Mouse (Mus musculus): ENCODE data around the gene Dnm1.
A peak's percentile ranks its signal among the peaks of the same experiment; 100 is the strongest.
"Not testable (repeated sequence)": the region's sequence is repeated elsewhere in the genome, so short reads cannot be mapped to it uniquely, and the experiment has no call there.

Gene Dnm1

GRCm38 (mm10) chr2:32362274-32362673 is 9.1 kb upstream of the Dnm1 start:
- DNase-seq (ENCODE audit: low read depth, low spot score) = not testable (repeated sequence)

GRCm38 (mm10) chr2:32361437-32361836 is 8.3 kb upstream of the Dnm1 start:
- DNase-seq (ENCODE audit: low read depth, low spot score) = peak; percentile 70

- DNase-seq (ENCODE audit: low read depth, low spot score) = peak; percentile 73
These were observed 7.6 kb upstream of the Dnm1 start for GRCm38 (mm10) chr2:32360741-32361140.

- DNase-seq (ENCODE audit: low read depth, low spot score) = no peak
These were observed 5.2 kb upstream of the Dnm1 start for GRCm38 (mm10) chr2:32358381-32358780.

GRCm38 (mm10) chr2:32357710-32358109 is 4.6 kb upstream of the Dnm1 start:
- no peak for DNase-seq (ENCODE audit: low read depth, low spot score)

- DNase-seq (ENCODE audit: low read depth, low spot score) = no peak
These were observed 3.1 kb upstream of the Dnm1 start for GRCm38 (mm10) chr2:32356216-32356615.

- DNase-seq (ENCODE audit: low read depth, low spot score) = no peak
These were observed 1.3 kb upstream of the Dnm1 start for GRCm38 (mm10) chr2:32354336-32354895.

- DNase-seq (ENCODE audit: low read depth, low spot score) = no peak
These were observed 698 bp upstream of the Dnm1 start for GRCm38 (mm10) chr2:32353836-32354235.

GRCm38 (mm10) chr2:32352151-32353006 is 759 bp downstream of the Dnm1 start, which contains the start of gene Ciz1:
Gene Ciz1, plus strand, starts transcription at chr2:32352327.
- DNase-seq (ENCODE audit: low read depth, low spot score) = peak; percentile 68

- peak; percentile 16 for DNase-seq (ENCODE audit: low read depth, low spot score)
These were observed 1.6 kb downstream of the Dnm1 start for GRCm38 (mm10) chr2:32351471-32351961.

GRCm38 (mm10) chr2:32350471-32351051 is 2.6 kb downstream of the Dnm1 start:
- DNase-seq (ENCODE audit: low read depth, low spot score) = no peak

GRCm38 (mm10) chr2:32349625-32350255 is 3.4 kb downstream of the Dnm1 start:
- DNase-seq (ENCODE audit: low read depth, low spot score) = no peak

GRCm38 (mm10) chr2:32348311-32348710 is 4.8 kb downstream of the Dnm1 start:
- DNase-seq (ENCODE audit: low read depth, low spot score) = no peak

- DNase-seq (ENCODE audit: low read depth, low spot score) = no peak
These were observed 6.1 kb downstream of the Dnm1 start for GRCm38 (mm10) chr2:32347019-32347418.

- DNase-seq (ENCODE audit: low read depth, low spot score) = no peak
These were observed 8.4 kb downstream of the Dnm1 start for GRCm38 (mm10) chr2:32344598-32345321.

- no peak for DNase-seq (ENCODE audit: low read depth, low spot score)
These were observed 9.1 kb downstream of the Dnm1 start for GRCm38 (mm10) chr2:32344056-32344455.

- DNase-seq (ENCODE audit: low read depth, low spot score) = no peak
These were observed 9.8 kb downstream of the Dnm1 start for GRCm38 (mm10) chr2:32343351-32343671.

GRCm38 (mm10) chr2:32342539-32343350 is 10.4 kb downstream of the Dnm1 start:
- DNase-seq (ENCODE audit: low read depth, low spot score) = no peak

GRCm38 (mm10) chr2:32342039-32342438 is 11.1 kb downstream of the Dnm1 start:
- no peak for DNase-seq (ENCODE audit: low read depth, low spot score)

GRCm38 (mm10) chr2:32341634-32341939 is 11.6 kb downstream of the Dnm1 start:
- no peak for DNase-seq (ENCODE audit: low read depth, low spot score)
